Mouse (Mus musculus): ENCODE results near the gene Pdcd6ip. TPM values are rescaled to one million over a fixed set of nuclear protein-coding genes. Genes with fewer than 3 reads are reported as not detected.
"Not testable (repeated sequence)": the region's sequence is repeated elsewhere in the genome, so short reads cannot be mapped to it uniquely, and the experiment has no call there.

Pdcd6ip gene
- total RNA-seq, 2 experiments from 2014 or later, result 57.2 to 65.0 TPM

GRCm38 (mm10) chr9:113706841-113707240, 1.2 kb downstream of the Pdcd6ip start:
- intact Hi-C loops (cut with DNase I), result loop anchor here (2.0 kb wide), 1 partner anchor 32 kb away; no protein-coding TSS in a partner anchor
- no peak for DNase-seq

DNA sequence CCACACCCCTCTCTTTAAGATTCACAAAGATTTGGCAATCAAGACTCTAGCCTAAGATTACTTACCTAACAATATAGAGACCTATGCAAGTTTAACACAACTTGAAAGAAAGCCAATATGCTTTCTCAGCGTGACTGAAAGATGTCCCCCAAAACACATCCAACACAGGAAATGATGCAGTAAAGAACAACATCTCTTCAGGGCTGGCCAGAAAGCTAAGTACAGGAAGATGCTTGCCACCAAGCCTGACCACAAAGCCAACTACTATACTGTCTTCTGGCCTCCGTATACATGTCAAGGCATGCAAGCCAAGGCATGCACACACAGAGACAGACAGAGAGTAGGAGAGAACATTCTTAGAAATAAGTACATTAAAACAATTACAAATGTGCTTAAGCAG, 2.0 kb downstream of the Pdcd6ip start:
- intact Hi-C loops (cut with DNase I), result loop anchor here (2.0 kb wide), 1 partner anchor 33 kb away; no protein-coding TSS in a partner anchor
- DNase-seq, result no peak

GRCm38 (mm10) chr9:113701441-113702160, 6.5 kb downstream of the Pdcd6ip start:
- DNase-seq, result no peak
- intact Hi-C loops (cut with DNase I), result no loop called here

GRCm38 (mm10) chr9:113687461-113687860, 20.6 kb downstream of the Pdcd6ip start:
- DNase-seq, result no peak
- intact Hi-C loops (cut with DNase I), result no loop called here

DNA sequence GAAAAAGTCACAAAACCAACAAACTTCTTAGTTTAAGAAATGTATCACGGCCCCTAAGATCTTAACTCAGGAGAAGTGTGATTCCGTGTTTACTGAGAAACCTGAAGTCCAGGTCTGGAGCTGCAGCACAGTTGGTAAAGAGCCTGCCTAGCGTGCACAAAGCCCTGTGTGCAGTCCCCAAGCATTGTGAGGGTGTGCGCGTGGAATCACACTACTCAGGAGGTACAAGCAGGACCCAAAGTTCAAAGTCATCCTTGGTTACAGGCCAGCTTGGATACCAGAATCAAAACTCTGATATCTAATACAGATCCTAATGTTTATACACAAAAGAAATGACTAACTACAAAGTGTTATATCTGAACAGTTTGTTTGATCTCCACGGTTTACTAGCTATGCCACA, 34.3 kb downstream of the Pdcd6ip start:
- DNase-seq, result no peak
- intact Hi-C loops (cut with DNase I), result no loop called here

GRCm38 (mm10) chr9:113672352-113672751, 35.7 kb downstream of the Pdcd6ip start:
- no peak for DNase-seq
- intact Hi-C loops (cut with DNase I), result no loop called here

DNA sequence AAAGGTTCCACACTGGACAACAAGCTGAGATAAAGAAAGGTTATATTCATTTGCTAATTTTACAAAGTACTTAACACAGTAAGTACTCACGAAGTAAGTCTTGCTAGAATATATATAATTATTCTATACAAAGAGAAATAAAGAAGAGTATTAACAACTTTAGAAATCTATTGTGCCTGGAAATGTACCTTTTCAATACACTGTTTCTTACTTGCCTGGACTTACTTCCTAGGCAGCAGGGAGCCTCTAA, 37.3 kb downstream of the Pdcd6ip start:
- no peak for DNase-seq

DNA sequence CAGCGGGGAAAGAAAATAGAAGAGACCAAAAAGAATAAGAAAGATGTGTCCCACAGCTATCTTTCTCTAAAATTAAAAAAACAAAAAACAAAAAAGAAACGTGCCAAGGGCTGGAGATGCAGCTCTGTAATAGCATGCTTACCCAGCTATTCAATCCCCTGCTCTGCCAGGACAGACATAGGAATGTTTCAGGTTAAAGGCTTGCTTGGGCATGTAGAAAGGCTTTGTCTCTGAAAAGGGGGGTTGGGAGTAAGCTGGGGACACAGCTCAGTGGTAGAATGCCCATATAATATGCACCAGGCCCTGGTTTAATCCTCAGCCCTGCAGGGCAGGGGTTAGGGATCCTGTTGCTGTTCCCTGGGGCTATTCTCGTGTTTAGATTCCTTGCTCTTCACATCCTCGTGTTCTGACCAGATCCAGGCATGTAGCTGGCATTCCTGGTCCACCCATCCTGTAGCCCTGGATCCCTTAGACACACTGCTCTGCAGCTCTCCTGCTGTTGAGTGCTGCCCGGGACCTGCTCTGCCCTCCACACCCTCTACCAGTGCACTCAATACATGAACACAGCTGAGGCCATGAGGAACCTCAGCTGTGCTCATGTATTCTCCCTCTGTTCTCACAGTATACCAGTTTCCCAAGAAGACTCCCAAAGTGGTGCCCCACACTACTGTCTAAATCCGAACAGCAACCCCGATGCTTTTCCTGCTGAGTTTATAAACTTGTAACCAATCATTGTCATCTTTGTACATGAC, 37.8 kb downstream of the Pdcd6ip start:
- no peak for DNase-seq
- intact Hi-C loops (cut with DNase I), result no loop called here

More for the DNA sequence above, 37.3 kb downstream of the Pdcd6ip start:
- intact Hi-C loops (cut with DNase I), result no loop called here

- DNase-seq, result no peak
- intact Hi-C loops (cut with DNase I), result no loop called here
Observed at GRCm38 (mm10) chr9:113663476-113663875, 44.6 kb downstream of the Pdcd6ip start.

DNA sequence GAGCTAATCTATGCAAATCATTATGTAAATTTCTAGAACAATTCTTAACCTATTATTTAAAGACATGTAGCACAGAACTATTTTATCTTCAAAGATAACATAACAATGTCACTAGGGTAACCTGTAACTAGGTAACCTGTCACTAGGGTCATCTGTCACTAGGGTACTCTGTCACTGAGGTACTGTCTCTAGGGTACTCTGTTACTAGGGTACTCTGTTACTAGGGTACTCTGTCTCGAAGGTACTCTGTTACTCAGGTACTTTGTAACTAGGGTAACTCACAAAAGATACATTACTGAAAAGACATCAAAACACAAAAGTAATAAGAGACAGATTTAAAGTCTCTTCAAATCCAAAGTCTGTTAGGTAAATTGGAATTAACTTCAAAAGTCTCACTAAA, 50.2 kb downstream of the Pdcd6ip start:
- intact Hi-C loops (cut with DNase I), result no loop called here
- DNase-seq, result no peak

DNA sequence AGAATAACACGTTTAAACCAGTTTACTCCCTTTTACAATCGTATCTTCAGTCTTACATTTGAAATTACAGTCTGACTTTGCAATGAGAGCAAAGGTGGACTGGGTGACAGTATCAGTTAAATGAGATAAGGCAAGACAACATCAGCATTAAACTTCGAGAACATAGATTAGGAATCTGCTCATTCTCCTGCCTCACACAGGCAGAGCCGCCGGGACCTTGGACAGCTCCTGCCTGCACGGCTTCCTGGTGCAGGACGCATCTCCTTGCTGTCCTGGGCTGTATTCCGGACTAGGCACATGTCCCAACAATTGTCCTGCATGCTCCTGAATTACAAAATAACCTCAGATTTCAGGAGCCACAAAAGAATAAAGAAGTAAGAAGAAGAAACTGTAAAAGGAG, 54.5 kb downstream of the Pdcd6ip start:
- DNase-seq, result no peak
- intact Hi-C loops (cut with DNase I), result no loop called here

DNA sequence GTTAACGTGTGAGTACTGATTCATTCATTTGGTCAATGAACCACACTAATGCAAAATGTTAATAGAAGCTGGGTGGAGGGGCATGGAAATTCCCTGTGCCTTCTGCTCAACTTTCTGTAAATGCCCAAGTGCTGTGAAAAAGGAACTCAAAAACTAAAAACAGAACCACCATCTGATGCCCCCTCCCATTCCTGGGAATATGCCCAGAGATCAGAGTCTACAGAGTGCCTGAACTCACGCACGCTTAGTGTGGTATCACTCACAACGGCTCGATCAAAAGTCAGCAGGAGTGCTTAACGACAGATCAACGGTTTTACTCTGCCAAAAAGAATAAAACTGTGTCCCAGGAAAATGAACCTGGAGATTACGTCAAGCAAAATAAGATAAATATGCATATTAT, 57.3 kb downstream of the Pdcd6ip start:
- intact Hi-C loops (cut with DNase I), result no loop called here
- no peak for DNase-seq

DNA sequence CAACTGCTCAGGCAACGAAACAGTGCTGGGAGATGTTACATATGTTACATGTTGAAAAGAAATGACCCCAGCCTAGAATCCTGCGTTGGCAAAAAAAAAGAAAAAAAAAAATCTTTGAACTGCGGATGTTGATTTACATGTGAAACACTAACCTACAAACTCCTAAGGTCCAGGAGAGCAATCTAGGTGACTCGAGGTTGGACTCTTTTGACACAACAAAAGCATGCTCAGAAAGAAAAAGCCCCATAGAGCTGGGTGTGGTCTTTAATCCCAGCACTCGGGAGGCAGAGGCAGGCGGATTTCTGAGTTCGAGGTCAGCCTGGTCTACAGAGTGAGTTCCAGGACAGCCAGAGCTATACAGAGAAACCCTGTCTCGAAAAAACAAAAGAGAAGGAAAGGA, 58.8 kb downstream of the Pdcd6ip start:
- not testable (repeated sequence) for DNase-seq
- intact Hi-C loops (cut with DNase I), result loop anchor here (5.0 kb wide), 1 partner anchor 122 kb away; no protein-coding TSS in a partner anchor

DNA sequence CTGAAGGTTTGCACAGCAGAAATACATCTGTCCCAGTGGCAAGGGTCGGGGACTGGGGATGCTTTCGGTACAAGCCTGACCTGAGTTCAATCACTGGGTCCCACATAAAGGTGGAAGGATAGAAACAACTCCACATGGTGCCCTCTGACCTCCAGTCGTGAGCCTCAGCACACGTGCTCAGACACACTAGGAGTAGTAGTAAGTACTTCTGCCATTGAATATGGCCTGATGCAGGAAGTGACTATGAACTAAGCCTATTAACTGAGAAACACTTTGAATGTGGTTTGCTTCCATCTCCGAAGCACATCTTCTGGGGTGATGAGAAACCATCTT, 62.3 kb downstream of the Pdcd6ip start:
- intact Hi-C loops (cut with DNase I), result loop anchor here (5.0 kb wide), 1 partner anchor 119 kb away; no protein-coding TSS in a partner anchor
- no peak for DNase-seq

DNA sequence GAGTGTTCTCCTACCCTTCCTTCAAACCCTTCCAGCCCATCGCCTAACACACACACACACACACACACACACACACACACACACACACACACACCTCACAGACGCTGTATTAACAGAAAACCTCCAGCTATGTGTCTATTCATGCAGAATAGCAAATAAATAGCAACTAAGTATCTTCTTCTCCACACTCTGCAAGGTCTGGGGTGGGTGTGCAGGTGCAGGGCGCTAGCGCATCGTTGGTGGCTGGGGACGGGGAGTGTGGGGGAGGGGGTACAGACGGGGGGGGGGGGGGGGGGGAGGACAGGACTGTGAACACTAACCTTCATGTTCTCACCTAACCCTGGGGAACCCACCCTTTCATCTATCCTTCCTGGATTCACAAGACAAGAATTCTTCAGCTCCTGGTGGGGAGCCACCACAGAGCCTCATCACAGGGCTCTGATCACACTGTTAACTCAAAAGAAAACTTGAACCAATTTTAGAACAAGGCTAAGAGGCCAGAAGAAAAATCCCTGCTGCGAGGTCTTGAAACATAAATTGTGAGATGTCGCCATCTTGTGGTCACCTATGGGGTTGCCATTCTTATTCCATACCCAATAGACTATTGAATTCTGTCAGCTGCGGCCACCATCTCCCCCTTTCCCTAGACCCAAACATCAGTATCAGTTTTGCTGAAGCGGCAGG, 62.8 kb downstream of the Pdcd6ip start:
- DNase-seq, result peak; percentile 58 to 63
- intact Hi-C loops (cut with DNase I), result loop anchor here (5.0 kb wide), 1 partner anchor 118 kb away; no protein-coding TSS in a partner anchor

GRCm38 (mm10) chr9:113644701-113645100, 63.4 kb downstream of the Pdcd6ip start:
- intact Hi-C loops (cut with DNase I), result loop anchor here (5.0 kb wide), 2 partner anchors 117 to 202 kb away; no protein-coding TSS in a partner anchor

GRCm38 (mm10) chr9:113644076-113644475, 64.0 kb downstream of the Pdcd6ip start:
- intact Hi-C loops (cut with DNase I), result loop anchor here (5.0 kb wide), 1 partner anchor 202 kb away; no protein-coding TSS in a partner anchor

More at GRCm38 (mm10) chr9:113644701-113645100, 63.4 kb downstream of the Pdcd6ip start:
- DNase-seq, result no peak

DNA sequence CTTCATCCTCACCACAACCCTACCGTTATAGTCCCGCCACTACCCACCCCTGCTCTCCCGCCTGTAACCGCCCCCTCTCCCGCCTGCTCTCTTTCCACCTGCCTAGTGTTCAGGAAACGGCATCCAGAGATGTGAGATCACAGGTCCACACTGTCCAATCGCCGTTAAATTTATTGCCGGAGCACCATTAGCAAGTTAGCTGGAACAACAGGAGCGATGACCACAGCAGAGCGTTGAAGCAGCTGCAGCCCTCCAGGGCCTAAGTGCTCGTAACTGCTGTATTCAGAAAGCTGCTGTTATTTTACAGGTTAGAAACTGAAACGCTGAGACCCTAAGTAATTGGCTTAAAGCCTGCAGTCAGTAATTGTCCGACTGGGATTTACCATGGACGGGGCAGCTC, 64.4 kb downstream of the Pdcd6ip start:
- intact Hi-C loops (cut with DNase I), result loop anchor here (5.0 kb wide), 1 partner anchor 201 kb away; no protein-coding TSS in a partner anchor
- DNase-seq, result no peak

More at GRCm38 (mm10) chr9:113644076-113644475, 64.0 kb downstream of the Pdcd6ip start:
- no peak for DNase-seq

DNA sequence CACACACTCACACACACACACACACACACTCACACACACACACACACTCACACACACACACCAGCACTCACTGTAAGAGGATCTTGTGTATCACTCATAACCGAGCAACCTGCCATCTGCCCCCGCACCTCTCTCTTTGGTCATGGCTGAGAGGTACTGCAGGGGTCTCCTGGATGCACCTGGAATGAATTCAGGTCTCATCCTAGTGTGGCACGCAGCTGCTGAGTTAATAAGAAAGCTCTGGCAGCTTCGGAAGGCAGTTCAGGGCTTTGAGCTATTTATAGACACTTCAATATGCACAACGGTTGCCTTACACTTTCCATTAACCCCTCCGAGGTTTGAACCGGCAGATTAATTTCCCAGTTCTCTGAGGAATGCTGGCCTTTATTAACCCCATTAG, 73.1 kb downstream of the Pdcd6ip start:
- intact Hi-C loops (cut with DNase I), result no loop called here
- DNase-seq, result no peak

GRCm38 (mm10) chr9:113633168-113633744, 74.8 kb downstream of the Pdcd6ip start:
- intact Hi-C loops (cut with DNase I), result no loop called here

More at GRCm38 (mm10) chr9:113633168-113633744, 74.8 kb downstream of the Pdcd6ip start:
- no peak for DNase-seq

Data from heart, postnatal 36 days (tissue).